Mouse (Mus musculus) heart, adult 2 months (tissue): ENCODE measurements around the gene Rpusd2.

ENCODE experiments used
- CTCF ChIP-seq: fragments of 200-600 bp; IDR thresholded peaks from 2 replicates; pipeline ENCODE4 v1.8.1; 2022; ENCODE audit warnings: antibody characterized with exemption, mild to moderate bottlenecking, moderate library complexity
- POLR2A ChIP-seq: fragments of 200-500 bp; IDR thresholded peaks from 2 replicates; pipeline ENCODE4 v1.6.1; 2011; ENCODE audit warnings: mild to moderate bottlenecking, low read depth, low read length, control low read depth; ENCODE audit not compliant: insufficient read depth

- TF ChIP-seq POLR2A (no peak), CTCF (peak; percentile 22)
Measured at GRCm38 (mm10) chr2:119019131-119019530, 15.5 kb upstream of the Rpusd2 start.
